Mouse (Mus musculus) central nervous system, embryonic 11.5 days (tissue): ENCODE measurements around the gene Ankrd39. TPM values are rescaled to one million over a fixed set of nuclear protein-coding genes. Genes with fewer than 3 reads are reported as not detected.

ENCODE experiments used
- polyA plus RNA-seq: library from polyadenylated mRNA; depleted of rRNA; stranded (reverse); fragments of >200 nt; gene quantifications from 2 replicates; pipeline ENCODE4 v1.2.3, GENCODE M21; 2012; rRNA removed

The Ankrd39 gene
- 17.6 and 20.9 TPM in 2 replicates for polyA plus RNA-seq

GRCm38 (mm10) chr1:36546888-36547471 lies at the start of gene Ankrd39:
Ankrd39 (minus strand) TSS chr1:36547445.

GRCm38 (mm10) chr1:36558031-36558993 lies 11.1 kb upstream of the Ankrd39 start, which contains the start of gene Sema4c:
Sema4c (minus strand) TSS chr1:36558349.

GRCm38 (mm10) chr1:36539186-36539585 lies 8.1 kb downstream of the Ankrd39 start, which contains the start of gene Gm42417:
Gm42417 (minus strand) TSS chr1:36539429.

GRCm38 (mm10) chr1:36536783-36537182 lies 10.5 kb downstream of the Ankrd39 start, which contains the start of gene Ankrd23:
Ankrd23 (minus strand) TSS chr1:36536883.

GRCm38 (mm10) chr1:36511289-36512021 lies 35.8 kb downstream of the Ankrd39 start, which contains the start of gene Cnnm3:
Cnnm3 (plus strand) TSS chr1:36511867.

Other genes starting within 250 kb of the Ankrd39 start
- 0.85 and 2.4 TPM in 2 replicates for gene Arid5a, start 239.7 kb downstream of the Ankrd39 start, polyA plus RNA-seq
- 50.1 and 56.0 TPM in 2 replicates for gene Kansl3, start 178.3 kb downstream of the Ankrd39 start, polyA plus RNA-seq
- gene Fer1l5, start 175.2 kb downstream of the Ankrd39 start, polyA plus RNA-seq = 0.05 TPM in 1 of 2 replicates, not detected in the other
- gene Lman2l, start 102.2 kb downstream of the Ankrd39 start, polyA plus RNA-seq = 38.0 and 38.9 TPM in 2 replicates
- gene Cnnm4, start 75.8 kb downstream of the Ankrd39 start, polyA plus RNA-seq = 3.6 and 5.2 TPM in 2 replicates
- 17.1 and 23.3 TPM in 2 replicates for gene Cnnm3, start 35.6 kb downstream of the Ankrd39 start, polyA plus RNA-seq
- 15.1 and 17.2 TPM in 2 replicates for gene Ankrd23, start 10.6 kb downstream of the Ankrd39 start, polyA plus RNA-seq
- gene Gm42417, start 8.0 kb downstream of the Ankrd39 start, polyA plus RNA-seq = 0.02 and 0.38 TPM in 2 replicates
- 52.4 and 54.2 TPM in 2 replicates for gene Sema4c, start 10.9 kb upstream of the Ankrd39 start, polyA plus RNA-seq
- 0.24 and 0.72 TPM in 2 replicates for gene Fam178b, start 135.7 kb upstream of the Ankrd39 start, polyA plus RNA-seq
- 349 and 365 TPM in 2 replicates for gene Cox5b, start 144.0 kb upstream of the Ankrd39 start, polyA plus RNA-seq
- 0.15 TPM in 1 of 2 replicates, not detected in the other for gene 4933424G06Rik, start 162.7 kb upstream of the Ankrd39 start, polyA plus RNA-seq
- gene Actr1b, start 167.0 kb upstream of the Ankrd39 start, polyA plus RNA-seq = 110 and 133 TPM in 2 replicates
- gene Zap70, start 214.4 kb upstream of the Ankrd39 start, polyA plus RNA-seq = 0.16 and 0.50 TPM in 2 replicates